Mouse (Mus musculus): Measurements from ENCODE around the gene Aste1. TPM values are rescaled to one million over a fixed set of nuclear protein-coding genes. Genes with fewer than 3 reads are reported as not detected.
A peak's percentile ranks its signal among the peaks of the same experiment; 100 is the strongest.

The Aste1 gene
- 7.6 and 8.8 TPM in 2 replicates for polyA plus RNA-seq (2012; rRNA removed)

GRCm38 (mm10) chr9:105395218-105395627, at the start of gene Aste1, which contains the start of gene Nek11:
Gene Aste1, plus strand, starts transcription at chr9:105395392.
Gene Nek11, minus strand, starts transcription at chr9:105395524.
- TF ChIP-seq POLR2A (IDR thresholded peaks at IDR 0.05; ENCODE audit: extremely low read depth, insufficient read depth, low read length) (peak; percentile 68), CTCF (IDR thresholded peaks at IDR 0.05; ENCODE audit: extremely low read depth, insufficient read depth, low read length) (no peak)
- peak within 1 kb of the TSS; percentile 58 for H3K4me3 ChIP-seq (ENCODE audit: insufficient read depth, low read length)
- H3K27ac ChIP-seq (ENCODE audit: insufficient read depth, low read length), result no peak within 1 kb of the TSS
- H3K4me1 ChIP-seq (ENCODE audit: control insufficient read depth, insufficient read depth, low read length), result peaks cover 5% of the 10 kb centered on the region; the same call in 1 of the 2 replicates

GRCm38 (mm10) chr9:105348242-105349031, 46.8 kb upstream of the Aste1 start:
- H3K27ac ChIP-seq (ENCODE audit: insufficient read depth, low read length), result no peak overlapping the region
- TF ChIP-seq CTCF (IDR thresholded peaks at IDR 0.05; ENCODE audit: extremely low read depth, insufficient read depth, low read length) (no peak), POLR2A (IDR thresholded peaks at IDR 0.05; ENCODE audit: extremely low read depth, insufficient read depth, low read length) (no peak)

GRCm38 (mm10) chr9:105349034-105349433, 46.2 kb upstream of the Aste1 start:
- Histone ChIP-seq H3K4me3 (ENCODE audit: insufficient read depth, low read length) (no peak overlapping the region), H3K4me1 (ENCODE audit: control insufficient read depth, insufficient read depth, low read length) (0 out of 2 replicates have a peak, but pooled peaks cover 2% of the 10 kb centered on the region), H3K27ac (ENCODE audit: insufficient read depth, low read length) (no peak overlapping the region)
- no peak for TF ChIP-seq POLR2A (IDR thresholded peaks at IDR 0.05; ENCODE audit: extremely low read depth, insufficient read depth, low read length)
- no peak for TF ChIP-seq CTCF (IDR thresholded peaks at IDR 0.05; ENCODE audit: extremely low read depth, insufficient read depth, low read length)

More at GRCm38 (mm10) chr9:105348242-105349031, 46.8 kb upstream of the Aste1 start:
- Histone ChIP-seq H3K4me3 (ENCODE audit: insufficient read depth, low read length) (no peak overlapping the region), H3K4me1 (ENCODE audit: control insufficient read depth, insufficient read depth, low read length) (0 out of 2 replicates have a peak, but pooled peaks cover 2% of the 10 kb centered on the region)

- TF ChIP-seq CTCF (IDR thresholded peaks at IDR 0.05; ENCODE audit: extremely low read depth, insufficient read depth, low read length) (no peak), POLR2A (IDR thresholded peaks at IDR 0.05; ENCODE audit: extremely low read depth, insufficient read depth, low read length) (no peak)
- Histone ChIP-seq H3K27ac (ENCODE audit: insufficient read depth, low read length) (no peak overlapping the region), H3K4me3 (ENCODE audit: insufficient read depth, low read length) (no peak overlapping the region), H3K4me1 (ENCODE audit: control insufficient read depth, insufficient read depth, low read length) (no peaks in the 10 kb centered on the region)
Observed at GRCm38 (mm10) chr9:105362181-105362580, 33.0 kb upstream of the Aste1 start.

- Histone ChIP-seq H3K4me1 (ENCODE audit: control insufficient read depth, insufficient read depth, low read length) (no peaks in the 10 kb centered on the region), H3K27ac (ENCODE audit: insufficient read depth, low read length) (no peak overlapping the region), H3K4me3 (ENCODE audit: insufficient read depth, low read length) (no peak overlapping the region)
- TF ChIP-seq POLR2A (IDR thresholded peaks at IDR 0.05; ENCODE audit: extremely low read depth, insufficient read depth, low read length) (no peak), CTCF (IDR thresholded peaks at IDR 0.05; ENCODE audit: extremely low read depth, insufficient read depth, low read length) (no peak)
Observed at GRCm38 (mm10) chr9:105363520-105364231, 31.5 kb upstream of the Aste1 start.

- H3K4me1 ChIP-seq (ENCODE audit: control insufficient read depth, insufficient read depth, low read length), result no peaks in the 10 kb centered on the region
- TF ChIP-seq POLR2A (IDR thresholded peaks at IDR 0.05; ENCODE audit: extremely low read depth, insufficient read depth, low read length) (no peak), CTCF (IDR thresholded peaks at IDR 0.05; ENCODE audit: extremely low read depth, insufficient read depth, low read length) (no peak)
- H3K4me3 ChIP-seq (ENCODE audit: insufficient read depth, low read length), result no peak overlapping the region
- H3K27ac ChIP-seq (ENCODE audit: insufficient read depth, low read length), result no peak overlapping the region
Observed at GRCm38 (mm10) chr9:105366199-105366598, 29.0 kb upstream of the Aste1 start.

GRCm38 (mm10) chr9:105368605-105369004, 26.6 kb upstream of the Aste1 start:
- H3K4me3 ChIP-seq (ENCODE audit: insufficient read depth, low read length), result no peak overlapping the region
- H3K27ac ChIP-seq (ENCODE audit: insufficient read depth, low read length), result no peak overlapping the region
- H3K4me1 ChIP-seq (ENCODE audit: control insufficient read depth, insufficient read depth, low read length), result no peaks in the 10 kb centered on the region
- no peak for TF ChIP-seq CTCF (IDR thresholded peaks at IDR 0.05; ENCODE audit: extremely low read depth, insufficient read depth, low read length)
- TF ChIP-seq POLR2A (IDR thresholded peaks at IDR 0.05; ENCODE audit: extremely low read depth, insufficient read depth, low read length), result no peak

- Histone ChIP-seq H3K27ac (ENCODE audit: insufficient read depth, low read length) (no peak overlapping the region), H3K4me3 (ENCODE audit: insufficient read depth, low read length) (no peak overlapping the region), H3K4me1 (ENCODE audit: control insufficient read depth, insufficient read depth, low read length) (no peaks in the 10 kb centered on the region; the same call in 1 of the 2 replicates)
- TF ChIP-seq CTCF (IDR thresholded peaks at IDR 0.05; ENCODE audit: extremely low read depth, insufficient read depth, low read length) (no peak), POLR2A (IDR thresholded peaks at IDR 0.05; ENCODE audit: extremely low read depth, insufficient read depth, low read length) (no peak)
Observed at GRCm38 (mm10) chr9:105374361-105374760, 20.8 kb upstream of the Aste1 start.

- TF ChIP-seq POLR2A (IDR thresholded peaks at IDR 0.05; ENCODE audit: extremely low read depth, insufficient read depth, low read length) (no peak), CTCF (IDR thresholded peaks at IDR 0.05; ENCODE audit: extremely low read depth, insufficient read depth, low read length) (no peak)
- Histone ChIP-seq H3K4me3 (ENCODE audit: insufficient read depth, low read length) (no peak overlapping the region), H3K27ac (ENCODE audit: insufficient read depth, low read length) (no peak overlapping the region), H3K4me1 (ENCODE audit: control insufficient read depth, insufficient read depth, low read length) (no peaks in the 10 kb centered on the region; the same call in 1 of the 2 replicates)
Observed at GRCm38 (mm10) chr9:105376411-105376810, 18.8 kb upstream of the Aste1 start.

Measured in cortical plate, adult 2 months (tissue).